Mouse (Mus musculus): ENCODE results near the gene Fam168b. TPM values are rescaled to one million over a fixed set of nuclear protein-coding genes. Genes with fewer than 3 reads are reported as not detected.

Gene Fam168b
- polyA plus RNA-seq, 1 experiment, result 65.3 TPM

DNA sequence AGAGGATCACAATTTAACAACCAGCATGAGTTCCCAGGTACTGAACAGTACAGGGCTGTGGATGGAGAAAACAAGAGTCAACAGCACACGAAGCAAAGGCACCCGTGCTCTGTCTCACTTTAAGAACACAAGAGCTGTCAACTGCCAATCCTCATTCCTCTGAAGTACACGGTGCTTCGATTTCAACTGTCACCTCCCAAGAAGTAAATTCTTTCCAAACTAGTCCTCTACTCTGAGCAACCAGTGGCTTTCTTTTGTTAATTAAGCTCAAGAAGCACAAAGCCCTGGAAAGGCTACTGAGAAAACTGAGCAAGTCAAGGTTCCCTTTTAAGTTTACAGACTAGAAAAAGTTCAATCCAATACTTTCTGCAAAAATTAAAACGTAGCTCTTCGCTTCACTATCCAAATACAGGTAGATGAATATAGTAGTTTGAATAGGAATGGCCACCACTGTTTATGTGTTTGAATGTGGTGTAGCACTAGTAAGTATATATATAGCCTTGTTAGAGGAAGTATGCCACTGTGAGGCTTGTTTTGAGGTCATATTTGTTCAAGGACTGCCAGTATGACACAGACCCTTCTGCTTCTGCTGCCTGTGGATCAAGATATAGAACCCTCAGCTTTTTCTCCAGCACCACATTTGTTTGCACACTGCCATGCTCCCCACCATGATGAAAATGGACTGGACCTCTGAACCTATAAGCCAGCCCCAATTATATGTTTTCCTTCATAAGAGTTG lies 4.7 kb downstream of the Fam168b start:
- peaks cover 9% of the 10 kb centered on the region; the same call in 1 of the 2 replicates for H3K36me3 ChIP-seq (ENCODE audit: control insufficient read depth, insufficient read depth, low read length, poor library complexity, severe bottlenecking)
- no peak for TF ChIP-seq CTCF (IDR thresholded peaks at IDR 0.05; ENCODE audit: low read depth, low read length)
- TF ChIP-seq POLR2A (IDR thresholded peaks at IDR 0.05; ENCODE audit: insufficient read depth, low read length), result no peak
- TF ChIP-seq EP300 (IDR thresholded peaks at IDR 0.05; ENCODE audit: insufficient read depth, low read depth, low read length), result no peak
- no peak overlapping the region for H3K4me3 ChIP-seq (ENCODE audit: low read depth, low read length)
- H3K9me3 ChIP-seq (replicated peaks; ENCODE audit: control insufficient read depth, insufficient read depth, low read length, poor library complexity, severe bottlenecking), result no peaks in the 10 kb centered on the region
- H3K27ac ChIP-seq (ENCODE audit: insufficient read depth, low read length), result no peak overlapping the region
- H3K9ac ChIP-seq (ENCODE audit: low read depth, poor library complexity, severe bottlenecking), result no peak overlapping the region
- no peaks in the 10 kb centered on the region for H3K27me3 ChIP-seq (ENCODE audit: control insufficient read depth, insufficient read depth, low read length, poor library complexity, severe bottlenecking)
- no peaks in the 10 kb centered on the region for H3K4me1 ChIP-seq (ENCODE audit: control insufficient read depth, insufficient read depth, low read length)

DNA sequence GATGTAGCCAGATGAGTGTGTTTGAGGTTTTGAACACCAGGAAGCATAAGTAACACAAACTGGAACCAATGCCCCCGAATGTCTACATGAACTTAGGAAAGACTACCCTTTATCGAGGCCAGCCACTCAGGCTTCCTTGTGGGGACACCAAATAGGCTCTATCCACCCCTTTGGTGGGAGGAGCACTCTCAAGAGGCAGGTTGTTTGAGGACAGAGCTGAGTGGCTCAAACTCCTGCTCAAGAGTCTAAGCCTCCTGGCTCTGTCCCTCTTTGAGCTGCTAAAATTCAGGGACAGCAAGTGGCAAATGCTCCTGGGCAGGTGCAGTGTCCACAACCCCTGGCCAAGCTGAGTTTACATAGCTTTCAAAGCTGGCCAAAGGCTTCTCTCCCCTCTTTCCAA lies 8.0 kb downstream of the Fam168b start:
- Histone ChIP-seq H3K27me3 (ENCODE audit: control insufficient read depth, insufficient read depth, low read length, poor library complexity, severe bottlenecking) (no peaks in the 10 kb centered on the region), H3K36me3 (ENCODE audit: control insufficient read depth, insufficient read depth, low read length, poor library complexity, severe bottlenecking) (peaks cover 9% of the 10 kb centered on the region; the same call in 1 of the 2 replicates), H3K9me3 (replicated peaks; ENCODE audit: control insufficient read depth, insufficient read depth, low read length, poor library complexity, severe bottlenecking) (no peaks in the 10 kb centered on the region), H3K9ac (ENCODE audit: low read depth, poor library complexity, severe bottlenecking) (no peak overlapping the region), H3K4me1 (ENCODE audit: control insufficient read depth, insufficient read depth, low read length) (no peaks in the 10 kb centered on the region), H3K27ac (ENCODE audit: insufficient read depth, low read length) (no peak overlapping the region), H3K4me3 (ENCODE audit: low read depth, low read length) (no peak overlapping the region)
- TF ChIP-seq CTCF (IDR thresholded peaks at IDR 0.05; ENCODE audit: low read depth, low read length) (no peak), POLR2A (IDR thresholded peaks at IDR 0.05; ENCODE audit: insufficient read depth, low read length) (no peak), EP300 (IDR thresholded peaks at IDR 0.05; ENCODE audit: insufficient read depth, low read depth, low read length) (no peak)

DNA sequence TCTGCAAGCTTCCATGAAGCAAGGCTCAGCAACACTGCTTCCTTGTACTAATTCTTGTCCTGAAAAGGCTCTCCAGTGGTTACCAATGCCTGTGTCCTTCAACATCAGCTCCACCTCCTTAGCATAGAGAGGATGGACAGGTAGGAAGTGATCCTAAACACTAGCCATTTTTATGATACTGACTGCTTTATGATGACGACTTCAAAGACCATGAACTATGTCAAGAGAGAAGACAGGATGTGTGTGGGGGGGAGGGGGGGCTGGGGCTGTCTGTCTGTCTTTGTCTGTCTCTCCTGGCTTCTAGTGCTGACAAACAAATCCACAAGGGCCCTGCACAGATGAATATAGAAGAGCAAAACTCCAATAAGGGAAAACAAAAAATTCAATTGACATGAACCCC lies 11.5 kb downstream of the Fam168b start:
- Histone ChIP-seq H3K9me3 (replicated peaks; ENCODE audit: control insufficient read depth, insufficient read depth, low read length, poor library complexity, severe bottlenecking) (no peaks in the 10 kb centered on the region), H3K27ac (ENCODE audit: insufficient read depth, low read length) (no peak overlapping the region), H3K4me3 (ENCODE audit: low read depth, low read length) (no peak overlapping the region), H3K36me3 (ENCODE audit: control insufficient read depth, insufficient read depth, low read length, poor library complexity, severe bottlenecking) (peaks cover 20% of the 10 kb centered on the region; the same call in 1 of the 2 replicates), H3K27me3 (ENCODE audit: control insufficient read depth, insufficient read depth, low read length, poor library complexity, severe bottlenecking) (no peaks in the 10 kb centered on the region), H3K9ac (ENCODE audit: low read depth, poor library complexity, severe bottlenecking) (no peak overlapping the region), H3K4me1 (ENCODE audit: control insufficient read depth, insufficient read depth, low read length) (no peaks in the 10 kb centered on the region)
- TF ChIP-seq EP300 (IDR thresholded peaks at IDR 0.05; ENCODE audit: insufficient read depth, low read depth, low read length), result no peak

DNA sequence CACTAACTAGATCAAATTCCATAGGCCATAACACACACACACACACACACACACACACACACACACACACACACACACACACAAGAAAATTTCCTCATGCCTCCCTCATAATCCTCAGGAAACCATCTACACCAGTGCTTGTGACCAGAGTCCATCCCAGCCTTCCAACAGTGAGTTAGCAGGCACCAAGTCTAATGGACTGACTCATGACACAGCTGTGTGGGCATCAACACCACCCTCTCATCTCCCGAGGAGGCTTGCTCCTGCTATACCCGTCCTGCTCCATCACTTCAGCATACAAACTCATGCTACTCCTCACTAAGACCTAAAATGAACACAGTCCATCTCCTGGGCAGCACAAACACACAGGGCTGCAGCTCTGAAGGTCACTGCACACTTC lies 11.9 kb downstream of the Fam168b start:
- Histone ChIP-seq H3K9me3 (replicated peaks; ENCODE audit: control insufficient read depth, insufficient read depth, low read length, poor library complexity, severe bottlenecking) (no peaks in the 10 kb centered on the region), H3K27me3 (ENCODE audit: control insufficient read depth, insufficient read depth, low read length, poor library complexity, severe bottlenecking) (no peaks in the 10 kb centered on the region), H3K36me3 (ENCODE audit: control insufficient read depth, insufficient read depth, low read length, poor library complexity, severe bottlenecking) (peaks cover 16% of the 10 kb centered on the region; the same call in 1 of the 2 replicates), H3K4me1 (ENCODE audit: control insufficient read depth, insufficient read depth, low read length) (no peaks in the 10 kb centered on the region), H3K27ac (ENCODE audit: insufficient read depth, low read length) (no peak overlapping the region), H3K9ac (ENCODE audit: low read depth, poor library complexity, severe bottlenecking) (no peak overlapping the region), H3K4me3 (ENCODE audit: low read depth, low read length) (no peak overlapping the region)
- TF ChIP-seq POLR2A (IDR thresholded peaks at IDR 0.05; ENCODE audit: insufficient read depth, low read length), result no peak
- TF ChIP-seq EP300 (IDR thresholded peaks at IDR 0.05; ENCODE audit: insufficient read depth, low read depth, low read length), result no peak
- no peak for TF ChIP-seq CTCF (IDR thresholded peaks at IDR 0.05; ENCODE audit: low read depth, low read length)

DNA sequence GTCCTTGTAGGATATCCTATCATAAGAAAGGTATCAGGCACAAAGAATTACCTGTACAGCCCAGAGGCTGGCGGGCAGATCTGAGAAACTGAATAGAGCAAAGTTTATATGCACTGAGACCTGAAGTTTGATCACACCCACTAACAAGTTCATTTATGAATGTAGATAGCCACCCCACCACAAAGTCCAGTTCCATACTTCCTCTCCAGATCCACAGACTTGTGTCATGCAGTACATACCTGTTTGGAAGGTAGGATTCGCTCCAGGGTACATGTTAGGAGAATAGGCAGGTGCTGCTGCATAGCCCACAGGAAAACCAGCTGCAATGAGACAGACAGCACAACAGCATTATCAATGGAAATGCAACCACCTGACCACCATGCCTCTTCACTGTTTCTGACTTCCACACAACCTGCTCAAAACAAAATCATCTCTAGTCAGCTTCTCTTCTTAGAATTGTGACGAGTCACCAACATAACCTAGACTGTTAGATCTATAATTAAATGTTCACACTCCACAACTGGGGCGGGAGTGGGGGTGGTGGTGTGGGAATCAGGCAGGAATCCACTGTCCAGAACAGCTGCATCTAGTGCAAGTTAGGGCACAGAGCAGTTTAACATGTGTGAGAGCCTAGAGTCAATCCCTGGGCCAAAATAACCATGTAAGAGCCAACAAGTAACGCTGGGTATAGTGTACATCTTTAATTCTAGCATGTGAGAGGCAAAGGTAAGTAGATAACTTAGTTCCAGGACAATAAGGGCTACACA lies 14.2 kb downstream of the Fam168b start:
- Histone ChIP-seq H3K4me1 (ENCODE audit: control insufficient read depth, insufficient read depth, low read length) (peaks cover 3% of the 10 kb centered on the region), H3K9me3 (replicated peaks; ENCODE audit: control insufficient read depth, insufficient read depth, low read length, poor library complexity, severe bottlenecking) (no peaks in the 10 kb centered on the region), H3K4me3 (ENCODE audit: low read depth, low read length) (no peak overlapping the region), H3K27ac (ENCODE audit: insufficient read depth, low read length) (no peak overlapping the region), H3K27me3 (ENCODE audit: control insufficient read depth, insufficient read depth, low read length, poor library complexity, severe bottlenecking) (no peaks in the 10 kb centered on the region), H3K9ac (ENCODE audit: low read depth, poor library complexity, severe bottlenecking) (no peak overlapping the region), H3K36me3 (ENCODE audit: control insufficient read depth, insufficient read depth, low read length, poor library complexity, severe bottlenecking) (peaks cover 14% of the 10 kb centered on the region; the same call in 1 of the 2 replicates)
- TF ChIP-seq POLR2A (IDR thresholded peaks at IDR 0.05; ENCODE audit: insufficient read depth, low read length), result no peak
- TF ChIP-seq CTCF (IDR thresholded peaks at IDR 0.05; ENCODE audit: low read depth, low read length), result no peak
- no peak for TF ChIP-seq EP300 (IDR thresholded peaks at IDR 0.05; ENCODE audit: insufficient read depth, low read depth, low read length)

DNA sequence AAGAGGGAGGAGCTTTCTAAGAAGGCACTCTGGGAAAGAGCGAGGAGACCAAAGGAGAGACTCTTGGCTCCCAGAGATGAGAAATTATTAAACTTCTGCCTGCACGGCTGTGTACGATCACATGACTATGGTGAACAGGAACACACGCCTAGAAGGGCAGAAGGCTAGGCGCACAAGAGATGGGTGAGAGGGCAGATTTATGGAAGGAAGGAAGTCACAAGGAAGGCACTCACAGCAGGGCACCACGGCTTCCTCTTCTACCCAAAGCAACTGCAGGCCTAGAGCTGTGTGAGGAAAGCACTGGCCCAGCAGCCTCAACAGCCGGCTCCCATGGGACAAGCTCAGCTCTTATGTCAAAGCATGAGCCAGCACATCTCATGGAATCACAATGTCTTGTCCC lies 15.0 kb downstream of the Fam168b start:
- H3K4me1 ChIP-seq (ENCODE audit: control insufficient read depth, insufficient read depth, low read length), result peaks cover 3% of the 10 kb centered on the region
- no peaks in the 10 kb centered on the region for H3K27me3 ChIP-seq (ENCODE audit: control insufficient read depth, insufficient read depth, low read length, poor library complexity, severe bottlenecking)
- H3K9ac ChIP-seq (ENCODE audit: low read depth, poor library complexity, severe bottlenecking), result no peak overlapping the region
- peaks cover 14% of the 10 kb centered on the region; the same call in 1 of the 2 replicates for H3K36me3 ChIP-seq (ENCODE audit: control insufficient read depth, insufficient read depth, low read length, poor library complexity, severe bottlenecking)
- H3K9me3 ChIP-seq (replicated peaks; ENCODE audit: control insufficient read depth, insufficient read depth, low read length, poor library complexity, severe bottlenecking), result no peaks in the 10 kb centered on the region
- H3K27ac ChIP-seq (ENCODE audit: insufficient read depth, low read length), result no peak overlapping the region
- no peak overlapping the region for H3K4me3 ChIP-seq (ENCODE audit: low read depth, low read length)
- TF ChIP-seq EP300 (IDR thresholded peaks at IDR 0.05; ENCODE audit: insufficient read depth, low read depth, low read length) (no peak), POLR2A (IDR thresholded peaks at IDR 0.05; ENCODE audit: insufficient read depth, low read length) (no peak), CTCF (IDR thresholded peaks at IDR 0.05; ENCODE audit: low read depth, low read length) (no peak)
